Comparison of ENCODE assay signal across 10 mouse cellular contexts in the genomic region with DNA sequence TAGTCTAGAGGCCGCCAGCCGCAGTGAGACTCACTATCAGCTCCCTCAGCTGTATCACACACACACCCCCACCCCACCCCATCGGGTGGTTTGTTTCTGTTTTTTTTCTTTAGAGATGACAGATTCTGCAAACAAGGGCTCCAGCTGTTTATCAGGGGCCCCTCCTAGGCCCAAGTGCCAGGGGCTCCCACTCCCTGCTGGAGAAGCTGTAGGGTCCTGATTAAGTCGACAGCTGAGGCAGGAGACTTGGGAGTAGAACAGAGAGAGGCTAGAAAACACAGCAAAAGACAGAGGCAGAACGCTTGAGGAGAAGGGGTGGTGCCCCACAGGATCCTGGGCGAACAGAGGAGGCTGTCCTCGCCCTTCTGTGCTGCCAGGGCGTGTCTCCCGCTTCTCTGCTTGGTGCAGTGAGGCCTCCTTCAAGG. TPM values are rescaled to one million over a fixed set of nuclear protein-coding genes. Genes with fewer than 3 reads are reported as not detected.
DNase-seq lines count a peak whose midpoint lies in the region; ATAC-seq and TF ChIP-seq lines count a peak whose summit lies in the region.
"Had no signal": no experiment of that assay in that cellular context is flagged by ENCODE, and none has a peak within 500 bp of the region (broad histone marks: within the 10 kb centered on the region; RNA-seq: fewer than 3 reads in every experiment).

No protein-coding gene starts in this region.

- no peak overlapping the region for H3K4me2 ChIP-seq in heart, embryonic 12.5 days
- peak overlapping the region; percentile 70 for H3K4me2 ChIP-seq in liver, embryonic 13.5 days
- H3K4me2 ChIP-seq in stomach, postnatal 0 days (replicated peaks; ENCODE audit: low read depth): no peak overlapping the region

- H3K27me3 ChIP-seq in heart, embryonic 12.5 days (replicated peaks): no peaks in the 10 kb centered on the region
- H3K27me3 ChIP-seq in liver, embryonic 13.5 days: no peaks in the 10 kb centered on the region
- H3K27me3 ChIP-seq in stomach, postnatal 0 days (ENCODE audit: control insufficient read depth, insufficient read depth, low read length): no peaks in the 10 kb centered on the region

- peaks cover 18% of the 10 kb centered on the region for H3K4me1 ChIP-seq in heart, embryonic 12.5 days (replicated peaks)
- peaks cover 90% of the 10 kb centered on the region for H3K4me1 ChIP-seq in liver, embryonic 13.5 days (replicated peaks)
- no peaks in the 10 kb centered on the region for H3K4me1 ChIP-seq in stomach, postnatal 0 days (replicated peaks; ENCODE audit: control insufficient read depth, insufficient read depth)

- no peak for DNase-seq in heart, postnatal 25 days (ENCODE audit: low spot score)
- peak; percentile 76 for DNase-seq in c-Kit-negative CD71-positive TER-119-positive erythroid progenitor cells, embryonic 14.5 days (ENCODE audit: low read depth, low spot score)
- DNase-seq in liver, embryonic 13.5 days: peak; percentile 91
- no peak for DNase-seq in stomach, postnatal 0 days (ENCODE audit: low spot score)
- DNase-seq in right cerebral cortex, postnatal 4 days: no peak
- DNase-seq in cerebellum, postnatal 10 days: no peak
- DNase-seq in adrenal gland, postnatal 36 days: no peak
- DNase-seq: adrenal gland, adult 8-10 months; embryo, embryonic 11 days had no signal

- H3K4me3 ChIP-seq in heart, embryonic 12.5 days: no peak overlapping the region
- peak overlapping the region; percentile 42 for H3K4me3 ChIP-seq in liver, embryonic 13.5 days (replicated peaks)
- H3K4me3 ChIP-seq in stomach, postnatal 0 days (ENCODE audit: low read depth, low read length): no peak overlapping the region

- H3K9ac ChIP-seq in heart, embryonic 12.5 days: no peak overlapping the region
- peak overlapping the region; percentile 69 for H3K9ac ChIP-seq in liver, embryonic 13.5 days
- H3K9ac ChIP-seq in stomach, postnatal 0 days (ENCODE audit: low read length): no peak overlapping the region

- no peaks in the 10 kb centered on the region for H3K9me3 ChIP-seq in heart, embryonic 12.5 days (replicated peaks)
- H3K9me3 ChIP-seq in liver, embryonic 13.5 days (replicated peaks): no peaks in the 10 kb centered on the region
- no peaks in the 10 kb centered on the region for H3K9me3 ChIP-seq in stomach, postnatal 0 days (ENCODE audit: control insufficient read depth, low read length)

- 43% methylated on average over 9 of the region's 9 CpGs for WGBS in heart, embryonic 12.5 days
- 21% methylated on average over 9 of the region's 9 CpGs for WGBS in liver, embryonic 13.5 days (ENCODE audit: insufficient replicate concordance)
- WGBS in stomach, postnatal 0 days: 46% methylated on average over 9 of the region's 9 CpGs

- TF ChIP-seq EP300 in stomach, postnatal 0 days (optimal IDR thresholded peaks at IDR 0.05): no peak

- no peak for TF ChIP-seq CTCF in stomach, postnatal 0 days (IDR thresholded peaks at IDR 0.05; ENCODE audit: low read depth)

- intact Hi-C loops in heart, postnatal 25 days (cut with DNase I): no loop called here

- peak overlapping the region; percentile 55 for H3K27ac ChIP-seq in heart, embryonic 12.5 days (ENCODE audit: poor library complexity, severe bottlenecking)
- H3K27ac ChIP-seq in liver, embryonic 13.5 days: peak overlapping the region; percentile 99
- no peak overlapping the region for H3K27ac ChIP-seq in stomach, postnatal 0 days (replicated peaks)

- H3K36me3 ChIP-seq in heart, embryonic 12.5 days: no peaks in the 10 kb centered on the region
- H3K36me3 ChIP-seq in liver, embryonic 13.5 days: no peaks in the 10 kb centered on the region
- no peaks in the 10 kb centered on the region for H3K36me3 ChIP-seq in stomach, postnatal 0 days (ENCODE audit: control insufficient read depth, insufficient read depth, low read length)

- ATAC-seq in heart, embryonic 12.5 days (ENCODE audit: insufficient number of reproducible peaks, low FRiP score): peak; percentile 85
- ATAC-seq in liver, embryonic 13.5 days (ENCODE audit: low read depth): peak; percentile 95
- 0 out of 2 replicates have a peak, but pooled peaks have one; percentile 24 for ATAC-seq in stomach, postnatal 0 days (ENCODE audit: low FRiP score, low TSS enrichment)

RNA-seq across cellular contexts. Expression of a gene that starts 31.0 kb away (rescaled TPM):
- 533 and 538 TPM in 2 replicates for polyA plus RNA-seq in heart, embryonic 12.5 days (2016; fragmentation: Nextera tagmentation; extraction: Ambion mirVana)
- 10 to 100 TPM; 75.6 to 87.9 TPM for total RNA-seq in heart, postnatal 25 days (2021)
- polyA plus RNA-seq in liver, embryonic 13.5 days (2015; fragmentation: Nextera tagmentation; extraction: Ambion mirVana): 387 and 400 TPM in 2 replicates
- polyA plus RNA-seq in stomach, postnatal 0 days (2015; fragmentation: Nextera tagmentation; extraction: Ambion mirVana): 219 and 242 TPM in 2 replicates
- 100 to 1,000 TPM; 408 to 430 TPM for total RNA-seq in adrenal gland, postnatal 36 days (2021)

RNA-seq across cellular contexts. Expression of a gene that starts 33.7 kb away (rescaled TPM):
- polyA plus RNA-seq in heart, embryonic 12.5 days (2016; fragmentation: Nextera tagmentation; extraction: Ambion mirVana): 21.1 and 22.1 TPM in 2 replicates
- 10 to 100 TPM in 1 of 2 experiments, 1 to 10 TPM in 1; 10.0 to 11.4 TPM for total RNA-seq in heart, postnatal 25 days (2021)
- 14.4 and 14.5 TPM in 2 replicates for polyA plus RNA-seq in liver, embryonic 13.5 days (2015; fragmentation: Nextera tagmentation; extraction: Ambion mirVana)
- 11.0 and 11.1 TPM in 2 replicates for polyA plus RNA-seq in stomach, postnatal 0 days (2015; fragmentation: Nextera tagmentation; extraction: Ambion mirVana)
- total RNA-seq in adrenal gland, postnatal 36 days (2021): 10 to 100 TPM; 18.5 to 21.2 TPM

Comparison
In these comparisons a context has a peak if more than half of its experiments do, and no peak if none do; other contexts are left out.
1. ATAC-seq: peak in every context shown above with its lines; median percentile 95 in liver, embryonic 13.5 days; 85 in heart, embryonic 12.5 days; 24 in stomach, postnatal 0 days.
2. DNase-seq: peak in c-Kit-negative CD71-positive TER-119-positive erythroid progenitor cells, embryonic 14.5 days (single experiment) and liver, embryonic 13.5 days (single experiment); none in heart, postnatal 25 days (single experiment), stomach, postnatal 0 days (single experiment), right cerebral cortex, postnatal 4 days (single experiment), cerebellum, postnatal 10 days (0 of 2) and adrenal gland, postnatal 36 days (0 of 2).